Mouse (Mus musculus) thymus, adult 18-20 months (tissue): ENCODE data around the gene Cth.

Source experiments
- DNase-seq, 2 experiments: peaks; one replicate each; pipeline ENCODE4 v3.0.0; 2022; ENCODE audit warnings: mixed read lengths in 2 of 2

The Cth gene

GRCm38 (mm10) chr3:157910262-157910661, 14.6 kb downstream of the Cth start:
- no peak for DNase-seq

- no peak for DNase-seq
Measured at GRCm38 (mm10) chr3:157908166-157908565, 16.7 kb downstream of the Cth start.

GRCm38 (mm10) chr3:157901721-157902120, 23.2 kb downstream of the Cth start:
- DNase-seq: no peak

GRCm38 (mm10) chr3:157899986-157900385, 24.9 kb downstream of the Cth start:
- no peak for DNase-seq

- no peak for DNase-seq
Measured at GRCm38 (mm10) chr3:157897645-157898044, 27.2 kb downstream of the Cth start.

GRCm38 (mm10) chr3:157891819-157892218, 33.1 kb downstream of the Cth start:
- DNase-seq: no peak

- no peak for DNase-seq
Measured at GRCm38 (mm10) chr3:157884081-157884643, 40.7 kb downstream of the Cth start.

- no peak for DNase-seq
Measured at GRCm38 (mm10) chr3:157883085-157883484, 41.8 kb downstream of the Cth start.

GRCm38 (mm10) chr3:157881992-157882391, 42.9 kb downstream of the Cth start:
- no peak for DNase-seq

GRCm38 (mm10) chr3:157880983-157881382, 43.9 kb downstream of the Cth start:
- DNase-seq: no peak

GRCm38 (mm10) chr3:157877847-157878246, 47.0 kb downstream of the Cth start:
- DNase-seq: no peak

GRCm38 (mm10) chr3:157876439-157877156, 48.3 kb downstream of the Cth start:
- DNase-seq: no peak

- DNase-seq: no peak
Measured at GRCm38 (mm10) chr3:157872897-157873296, 52.0 kb downstream of the Cth start.

GRCm38 (mm10) chr3:157867836-157868235, 57.0 kb downstream of the Cth start:
- DNase-seq: no peak

GRCm38 (mm10) chr3:157866251-157866650, 58.6 kb downstream of the Cth start:
- DNase-seq: no peak

GRCm38 (mm10) chr3:157865848-157866247, 59.0 kb downstream of the Cth start:
- DNase-seq: no peak

- DNase-seq: no peak
Measured at GRCm38 (mm10) chr3:157865431-157865830, 59.4 kb downstream of the Cth start.

- no peak for DNase-seq
Measured at GRCm38 (mm10) chr3:157852806-157853205, 72.1 kb downstream of the Cth start.

- DNase-seq: no peak
Measured at GRCm38 (mm10) chr3:157848503-157848902, 76.4 kb downstream of the Cth start.

GRCm38 (mm10) chr3:157847338-157848284, 77.3 kb downstream of the Cth start:
- DNase-seq: no peak
